Mouse (Mus musculus): ENCODE measurements around the gene Zfp119a.

DNA sequence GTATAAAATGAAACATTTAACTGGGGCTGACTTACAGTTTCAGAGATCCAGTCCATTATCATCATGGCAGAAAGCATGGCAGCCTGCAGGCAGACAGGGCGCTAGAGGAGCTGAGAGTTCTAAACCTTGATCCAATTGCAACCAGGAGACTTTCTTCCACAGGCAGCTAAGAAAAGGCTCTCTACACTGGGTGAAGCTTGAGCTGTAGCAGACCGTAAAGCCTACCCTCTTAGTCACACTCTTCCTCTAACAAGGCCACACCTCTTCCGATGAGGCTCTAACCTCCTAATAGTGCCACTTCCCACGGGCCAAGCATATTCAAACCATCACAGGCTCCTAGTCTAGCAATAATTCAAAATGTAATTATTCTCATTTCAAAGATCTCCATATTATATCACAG, 1.5 kb downstream of the Zfp119a start:
- TF ChIP-seq MYOD1 (IDR thresholded peaks at IDR 0.05; ENCODE audit: control insufficient read depth in 1 of 3, insufficient read length in 2 of 3, low read depth in 2 of 3) (no peak), MYOG (IDR thresholded peaks at IDR 0.05; ENCODE audit: control insufficient read depth in 1 of 3, insufficient read depth in 1 of 3, insufficient read length in 2 of 3, low read depth in 2 of 3) (no peak), MAX (IDR thresholded peaks at IDR 0.05; ENCODE audit: low read depth) (no peak), POLR2A (IDR thresholded peaks at IDR 0.05; ENCODE audit: insufficient read length, low read depth) (no peak), CEBPB (IDR thresholded peaks at IDR 0.05; ENCODE audit: insufficient read depth, poor library complexity, severe bottlenecking) (no peak), POLR2AphosphoS2 (IDR thresholded peaks at IDR 0.05; ENCODE audit: insufficient read length, low read depth) (no peak), USF1 (IDR thresholded peaks at IDR 0.05; ENCODE audit: low read depth) (no peak), TCF3 (IDR thresholded peaks at IDR 0.05; ENCODE audit: insufficient read length, low read depth) (no peak), TCF12 (IDR thresholded peaks at IDR 0.05; ENCODE audit: insufficient read depth, poor library complexity, severe bottlenecking) (no peak)

Data from myocyte (in vitro differentiated cells).